Mouse (Mus musculus) olfactory bulb, adult 2 months (tissue): Measurements from ENCODE around the gene Plrg1.

Source experiments
- CTCF ChIP-seq: fragments of 200-500 bp; IDR thresholded peaks from 2 replicates; pipeline ENCODE4 v1.5.1; 2012; ENCODE audit warnings: low read depth, mild to moderate bottlenecking, low read length, moderate library complexity; ENCODE audit not compliant: insufficient read depth
- POLR2A ChIP-seq: fragments of 200-500 bp; IDR thresholded peaks from 2 replicates; pipeline ENCODE4 v1.6.1; 2012; ENCODE audit warnings: mild to moderate bottlenecking, low read depth, low read length, moderate library complexity; ENCODE audit not compliant: insufficient read depth

DNA sequence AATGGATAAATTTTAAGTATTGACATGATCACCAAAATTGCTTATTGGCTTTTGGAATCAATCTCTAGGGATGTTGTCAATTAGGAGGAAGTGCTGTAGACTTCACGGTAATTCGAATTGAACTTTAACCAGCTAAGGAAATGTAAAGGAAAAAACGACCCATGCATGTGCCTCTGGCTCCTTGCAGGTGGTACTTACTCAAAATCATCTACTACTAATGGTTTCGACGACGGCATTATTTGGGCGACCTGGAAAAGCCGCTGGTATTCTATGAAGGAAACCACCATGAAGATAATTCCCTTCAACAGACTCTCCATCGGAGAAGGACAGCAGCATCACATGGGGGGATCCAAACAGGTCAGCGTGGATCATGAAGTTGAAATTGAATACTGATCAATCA lies 41.4 kb upstream of the Plrg1 start:
- TF ChIP-seq POLR2A (no peak), CTCF (no peak)
